Mouse (Mus musculus): ENCODE results near the gene Olfr794.

GRCm38 (mm10) chr10:129521492-129521891 lies 46.0 kb upstream of the Olfr794 start, which contains the start of gene Olfr791:
- no peak for TF ChIP-seq CTCF (IDR thresholded peaks at IDR 0.05; ENCODE audit: borderline replicate concordance, extremely low read depth, insufficient read depth, insufficient read length)
- TF ChIP-seq POLR2A (IDR thresholded peaks at IDR 0.05; ENCODE audit: borderline replicate concordance, extremely low read depth, insufficient read depth, insufficient read length, poor library complexity, severe bottlenecking) = no peak
